Mouse (Mus musculus): ENCODE results near the gene Ldhd. TPM values are rescaled to one million over a fixed set of nuclear protein-coding genes. Genes with fewer than 3 reads are reported as not detected.

The Ldhd gene
- 1.2 and 1.8 TPM in 2 replicates for polyA plus RNA-seq (2012; rRNA removed)

- Histone ChIP-seq H3K4me3 (ENCODE audit: extremely low read depth, insufficient read depth, insufficient read length) (peak within 1 kb of the TSS; percentile 44; the same call in 1 of the 2 replicates), H3K27me3 (ENCODE audit: control insufficient read depth, insufficient read depth, low read length) (no peaks in the 10 kb centered on the region), H3K4me1 (ENCODE audit: control insufficient read depth, insufficient read depth, insufficient read length) (no peaks in the 10 kb centered on the region), H3K27ac (ENCODE audit: insufficient read depth, low read length) (no peak within 1 kb of the TSS), H3K36me3 (ENCODE audit: control insufficient read depth, insufficient read depth, low read length) (no peaks in the 10 kb centered on the region)
- TF ChIP-seq POLR2A (IDR thresholded peaks at IDR 0.05; ENCODE audit: low read depth, low read length) (no peak), CTCF (IDR thresholded peaks at IDR 0.05; ENCODE audit: extremely low read depth, insufficient read depth, insufficient read length, insufficient replicate concordance) (no peak)
- 24% methylated on average over 13 of the region's 13 CpGs for WGBS
- DNase-seq (ENCODE audit: low read depth in 1 of 2, low spot score in 2 of 2), result no peak
Measured at GRCm38 (mm10) chr8:111630105-111630521, at the start of gene Ldhd. TSS of gene Ldhd (minus strand) at chr8:111630374.

DNA sequence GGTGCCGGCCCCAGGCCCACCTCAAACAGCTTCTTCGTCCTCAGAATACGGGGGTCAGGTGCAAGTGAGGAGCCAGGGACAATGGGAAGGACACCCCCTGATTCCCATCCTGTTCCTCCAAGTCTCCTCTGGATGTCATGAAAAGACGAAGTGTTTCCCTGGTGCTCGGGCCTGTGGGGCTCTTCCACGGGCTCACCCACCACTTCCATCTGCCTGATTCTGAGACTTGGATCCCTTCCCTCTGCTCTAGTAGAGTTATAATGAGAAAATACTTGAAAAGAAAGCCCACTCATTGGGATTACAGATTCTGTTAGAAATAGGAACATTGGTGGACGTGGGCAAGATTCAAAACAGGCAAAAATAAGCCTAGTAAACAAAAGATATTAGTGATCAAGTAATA is 48.7 kb upstream of the Ldhd start:
- 78% methylated on average over 7 of the region's 7 CpGs for WGBS
- DNase-seq (ENCODE audit: low read depth in 1 of 2, low spot score in 2 of 2), result no peak

GRCm38 (mm10) chr8:111678111-111678510 is 47.9 kb upstream of the Ldhd start:
- DNase-seq (ENCODE audit: low read depth in 1 of 2, low spot score in 2 of 2), result peak; percentile 34 to 40
- Histone ChIP-seq H3K27ac (ENCODE audit: insufficient read depth, low read length) (no peak overlapping the region), H3K27me3 (ENCODE audit: control insufficient read depth, insufficient read depth, low read length) (0 out of 2 replicates have a peak, but pooled peaks cover 2% of the 10 kb centered on the region), H3K36me3 (ENCODE audit: control insufficient read depth, insufficient read depth, low read length) (no peaks in the 10 kb centered on the region), H3K4me3 (ENCODE audit: extremely low read depth, insufficient read depth, insufficient read length) (no peak overlapping the region), H3K4me1 (ENCODE audit: control insufficient read depth, insufficient read depth, insufficient read length) (no peaks in the 10 kb centered on the region)
- WGBS, result 19% methylated on average over 3 of the region's 3 CpGs
- TF ChIP-seq POLR2A (IDR thresholded peaks at IDR 0.05; ENCODE audit: low read depth, low read length) (no peak), CTCF (IDR thresholded peaks at IDR 0.05; ENCODE audit: extremely low read depth, insufficient read depth, insufficient read length, insufficient replicate concordance) (peak; percentile 12; the same call in 1 of the 2 replicates)

More for the DNA sequence above, 48.7 kb upstream of the Ldhd start:
- H3K27ac ChIP-seq (ENCODE audit: insufficient read depth, low read length), result no peak overlapping the region
- no peak overlapping the region for H3K4me3 ChIP-seq (ENCODE audit: extremely low read depth, insufficient read depth, insufficient read length)
- no peaks in the 10 kb centered on the region for H3K4me1 ChIP-seq (ENCODE audit: control insufficient read depth, insufficient read depth, insufficient read length)
- H3K36me3 ChIP-seq (ENCODE audit: control insufficient read depth, insufficient read depth, low read length), result no peaks in the 10 kb centered on the region
- TF ChIP-seq POLR2A (IDR thresholded peaks at IDR 0.05; ENCODE audit: low read depth, low read length) (no peak), CTCF (IDR thresholded peaks at IDR 0.05; ENCODE audit: extremely low read depth, insufficient read depth, insufficient read length, insufficient replicate concordance) (no peak)
- H3K27me3 ChIP-seq (ENCODE audit: control insufficient read depth, insufficient read depth, low read length), result 0 out of 2 replicates have a peak, but pooled peaks cover 2% of the 10 kb centered on the region

DNA sequence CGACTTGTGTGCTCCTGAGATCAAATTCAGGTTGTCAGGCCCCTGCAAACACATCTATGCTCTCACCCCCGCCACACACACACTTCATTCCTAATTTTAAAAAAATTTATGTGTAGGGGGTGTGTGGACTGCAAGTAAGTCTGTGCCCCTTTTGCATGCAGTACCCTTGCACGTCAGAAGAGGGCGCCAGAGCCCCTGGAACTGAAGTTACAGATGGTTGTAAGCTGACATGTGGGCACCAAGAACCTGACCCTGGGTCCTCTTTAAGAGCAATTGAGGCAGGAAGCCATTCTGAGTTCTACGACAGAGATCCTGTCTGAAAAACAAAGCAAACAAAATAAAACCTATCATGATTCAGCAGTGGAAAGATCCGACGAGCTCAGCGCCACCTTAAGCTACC is 46.1 kb upstream of the Ldhd start:
- peak in 1 of 2 experiments; percentile 11 for DNase-seq (ENCODE audit: low read depth in 1 of 2, low spot score in 2 of 2)
- H3K27me3 ChIP-seq (ENCODE audit: control insufficient read depth, insufficient read depth, low read length), result 0 out of 2 replicates have a peak, but pooled peaks cover 2% of the 10 kb centered on the region
- no peaks in the 10 kb centered on the region for H3K36me3 ChIP-seq (ENCODE audit: control insufficient read depth, insufficient read depth, low read length)
- H3K4me1 ChIP-seq (ENCODE audit: control insufficient read depth, insufficient read depth, insufficient read length), result no peaks in the 10 kb centered on the region
- 81% methylated on average over 8 of the region's 8 CpGs for WGBS
- TF ChIP-seq CTCF (IDR thresholded peaks at IDR 0.05; ENCODE audit: extremely low read depth, insufficient read depth, insufficient read length, insufficient replicate concordance), result peak; percentile 28; the same call in 1 of the 2 replicates
- no peak for TF ChIP-seq POLR2A (IDR thresholded peaks at IDR 0.05; ENCODE audit: low read depth, low read length)
- no peak overlapping the region for H3K27ac ChIP-seq (ENCODE audit: insufficient read depth, low read length)
- no peak overlapping the region for H3K4me3 ChIP-seq (ENCODE audit: extremely low read depth, insufficient read depth, insufficient read length)

DNA sequence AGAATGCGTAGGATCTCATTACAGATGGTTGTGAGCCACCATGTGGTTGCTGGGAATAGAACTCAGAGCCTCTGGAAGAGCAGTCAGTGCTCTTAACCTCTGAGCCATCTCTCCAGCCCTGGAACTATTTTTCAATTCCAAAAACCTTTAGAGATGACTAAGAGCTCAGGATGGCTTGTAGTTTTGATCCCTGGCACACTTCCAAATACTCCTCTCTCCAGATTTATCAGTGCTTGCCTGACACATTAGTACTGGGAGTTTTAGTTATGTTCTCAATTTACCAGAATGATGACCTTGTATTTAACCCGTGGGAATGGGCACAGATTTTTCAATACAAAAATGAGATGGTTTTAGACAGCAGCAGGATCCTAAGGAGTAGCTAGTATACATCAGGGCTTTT is 36.6 kb upstream of the Ldhd start:
- no peak for DNase-seq (ENCODE audit: low read depth in 1 of 2, low spot score in 2 of 2)
- no peaks in the 10 kb centered on the region for H3K27me3 ChIP-seq (ENCODE audit: control insufficient read depth, insufficient read depth, low read length)
- 80% methylated on average over 2 of the region's 2 CpGs for WGBS
- H3K36me3 ChIP-seq (ENCODE audit: control insufficient read depth, insufficient read depth, low read length), result peaks cover 13% of the 10 kb centered on the region
- no peak overlapping the region for H3K4me3 ChIP-seq (ENCODE audit: extremely low read depth, insufficient read depth, insufficient read length)
- TF ChIP-seq POLR2A (IDR thresholded peaks at IDR 0.05; ENCODE audit: low read depth, low read length) (no peak), CTCF (IDR thresholded peaks at IDR 0.05; ENCODE audit: extremely low read depth, insufficient read depth, insufficient read length, insufficient replicate concordance) (no peak)
- H3K27ac ChIP-seq (ENCODE audit: insufficient read depth, low read length), result no peak overlapping the region
- no peaks in the 10 kb centered on the region for H3K4me1 ChIP-seq (ENCODE audit: control insufficient read depth, insufficient read depth, insufficient read length)

GRCm38 (mm10) chr8:111662473-111662872 is 32.3 kb upstream of the Ldhd start:
- 91% methylated on average over 3 of the region's 3 CpGs for WGBS
- Histone ChIP-seq H3K27ac (ENCODE audit: insufficient read depth, low read length) (no peak overlapping the region), H3K27me3 (ENCODE audit: control insufficient read depth, insufficient read depth, low read length) (no peaks in the 10 kb centered on the region), H3K36me3 (ENCODE audit: control insufficient read depth, insufficient read depth, low read length) (peaks cover 2% of the 10 kb centered on the region; the same call in 1 of the 2 replicates), H3K4me3 (ENCODE audit: extremely low read depth, insufficient read depth, insufficient read length) (no peak overlapping the region), H3K4me1 (ENCODE audit: control insufficient read depth, insufficient read depth, insufficient read length) (peaks cover 6% of the 10 kb centered on the region)
- TF ChIP-seq POLR2A (IDR thresholded peaks at IDR 0.05; ENCODE audit: low read depth, low read length) (no peak), CTCF (IDR thresholded peaks at IDR 0.05; ENCODE audit: extremely low read depth, insufficient read depth, insufficient read length, insufficient replicate concordance) (peak; percentile 64; the same call in 1 of the 2 replicates)
- DNase-seq (ENCODE audit: low read depth in 1 of 2, low spot score in 2 of 2), result peak; percentile 33 to 79

DNA sequence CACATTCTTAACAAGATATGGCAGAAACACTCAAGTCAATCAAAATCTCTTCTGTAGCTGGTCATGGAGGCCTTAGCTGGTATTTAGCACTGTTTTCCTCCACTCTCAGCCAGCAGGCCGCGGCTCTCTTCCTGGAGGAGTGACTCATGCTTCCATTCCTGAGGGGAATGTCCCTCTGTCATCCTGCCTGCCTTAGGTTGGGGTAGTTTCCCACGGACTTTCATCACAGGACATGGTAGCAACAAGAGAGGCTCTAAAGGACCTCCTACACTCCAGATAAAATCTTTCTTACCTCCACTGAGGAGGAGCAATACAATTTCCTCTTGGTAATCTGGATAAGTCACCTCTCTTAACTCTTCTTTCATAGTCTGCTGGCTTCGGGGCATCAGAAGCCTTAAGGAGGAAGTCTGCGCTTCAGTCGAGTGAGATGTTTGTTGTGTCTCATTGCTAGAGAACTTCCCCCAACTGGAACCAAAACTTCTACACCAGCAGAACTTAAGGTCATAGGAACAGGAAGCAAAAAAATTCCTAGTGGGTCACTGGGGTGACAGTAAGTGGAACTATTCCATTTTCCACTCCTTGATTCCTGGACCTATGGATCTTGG is 28.7 kb upstream of the Ldhd start:
- TF ChIP-seq POLR2A (IDR thresholded peaks at IDR 0.05; ENCODE audit: low read depth, low read length) (no peak), CTCF (IDR thresholded peaks at IDR 0.05; ENCODE audit: extremely low read depth, insufficient read depth, insufficient read length, insufficient replicate concordance) (no peak)
- no peak for DNase-seq (ENCODE audit: low read depth in 1 of 2, low spot score in 2 of 2)
- Histone ChIP-seq H3K36me3 (ENCODE audit: control insufficient read depth, insufficient read depth, low read length) (0 out of 2 replicates have a peak, but pooled peaks cover 2% of the 10 kb centered on the region), H3K27me3 (ENCODE audit: control insufficient read depth, insufficient read depth, low read length) (no peaks in the 10 kb centered on the region), H3K4me1 (ENCODE audit: control insufficient read depth, insufficient read depth, insufficient read length) (peaks cover 6% of the 10 kb centered on the region), H3K27ac (ENCODE audit: insufficient read depth, low read length) (peak overlapping the region; percentile 68; the same call in 1 of the 2 replicates), H3K4me3 (ENCODE audit: extremely low read depth, insufficient read depth, insufficient read length) (no peak overlapping the region)
- 17% methylated on average over 6 of the region's 6 CpGs for WGBS

Data from spleen, adult 2 months (tissue).